Mouse (Mus musculus) bone marrow, adult 2 months (tissue): ENCODE measurements around the gene Hist1h2bh.

Experiments used
- CTCF ChIP-seq: fragments of 200-500 bp; IDR thresholded peaks from 2 replicates; pipeline ENCODE4 v1.5.1; 2011; ENCODE audit warnings: low read length, control low read depth; ENCODE audit not compliant: control insufficient read depth, insufficient read depth
- POLR2A ChIP-seq: fragments of 200-500 bp; IDR thresholded peaks from 2 replicates; pipeline ENCODE4 v1.6.1; 2011; ENCODE audit warnings: low read depth, mild to moderate bottlenecking, control low read depth, low read length, borderline replicate concordance; ENCODE audit not compliant: control insufficient read depth

GRCm38 (mm10) chr13:23581408-23582218 lies 38.4 kb upstream of the Hist1h2bh start, which contains the start of gene Hist1h4d:
- TF ChIP-seq CTCF (no peak), POLR2A (peak; percentile 100)
